Mouse (Mus musculus) intestine, postnatal 0 days (tissue): ENCODE data around the gene Fam221a. TPM values are rescaled to one million over a fixed set of nuclear protein-coding genes. Genes with fewer than 3 reads are reported as not detected.
"Not testable (repeated sequence)": the region's sequence is repeated elsewhere in the genome, so short reads cannot be mapped to it uniquely, and the experiment has no call there.

Source experiments
- ATAC-seq: fragments of 200-750 bp; cut with Nextera tagmentation; 2 replicates; pipeline ENCODE4 v1.8.0; 2017; ENCODE audit warnings: mild to moderate bottlenecking, moderate TSS enrichment, moderate library complexity
- H3K27ac ChIP-seq: fragments of 300-500 bp; sonication (generic); 2 replicates; pipeline ENCODE4 v1.5.1; 2014; ENCODE audit warnings: mild to moderate bottlenecking, low read depth, low read length, moderate library complexity
- H3K27me3 ChIP-seq: fragments of 300-500 bp; sonication (generic); replicated peaks from 2 replicates; pipeline ENCODE4 v1.6.1; 2014; ENCODE audit warnings: low read length, mixed read lengths; ENCODE audit not compliant: control insufficient read depth, insufficient read depth
- H3K36me3 ChIP-seq: fragments of 300-500 bp; sonication (generic); 2 replicates; pipeline ENCODE4 v1.6.1; 2014; ENCODE audit warnings: mild to moderate bottlenecking, moderate library complexity; ENCODE audit not compliant: control insufficient read depth, insufficient read depth
- H3K4me1 ChIP-seq: fragments of 300-500 bp; sonication (generic); replicated peaks from 2 replicates; pipeline ENCODE4 v1.6.1; 2014; ENCODE audit warnings: antibody characterized with exemption, low read length, mixed read lengths; ENCODE audit not compliant: control insufficient read depth, insufficient read depth
- H3K4me2 ChIP-seq: fragments of 300-500 bp; sonication (generic); replicated peaks from 2 replicates; pipeline ENCODE4 v1.6.1; 2014; ENCODE audit warnings: low read depth, mild to moderate bottlenecking, moderate library complexity
- H3K4me3 ChIP-seq: fragments of 300-500 bp; sonication (generic); 2 replicates; pipeline ENCODE4 v1.5.1; 2014; ENCODE audit warnings: low read depth, low read length
- H3K9ac ChIP-seq: fragments of 300-500 bp; sonication (generic); 2 replicates; pipeline ENCODE4 v1.6.1; 2014; ENCODE audit warnings: mild to moderate bottlenecking, low read depth, low read length
- H3K9me3 ChIP-seq: fragments of 300-500 bp; sonication (generic); 2 replicates; pipeline ENCODE4 v1.6.1; 2016; ENCODE audit warnings: mixed run types; ENCODE audit not compliant: control insufficient read depth
- CTCF ChIP-seq: sonication (generic); IDR thresholded peaks from 2 replicates; pipeline ENCODE4 v1.5.1; 2016; ENCODE audit warnings: low read depth, mild to moderate bottlenecking, control low read depth, antibody characterized with exemption, moderate library complexity
- WGBS: fragments of 180-500 bp; shearing (Covaris S2); extraction: QIAGEN DNeasy Blood & Tissue Kit; methylation state at CpG from one replicate; pipeline ENCODE4 v1.1.7; 2014; 5-methylcytosine and 5-hydroxymethylcytosine counted together
- polyA plus RNA-seq: library from polyadenylated mRNA; unstranded; fragments of >200 nt; fragmentation: Nextera tagmentation; extraction: Ambion mirVana; gene quantifications from 2 replicates; pipeline ENCODE4 v1.2.1, GENCODE M21; 2015

The Fam221a gene
- polyA plus RNA-seq, 1 experiment from 2014 or later = 3.2 TPM

DNA sequence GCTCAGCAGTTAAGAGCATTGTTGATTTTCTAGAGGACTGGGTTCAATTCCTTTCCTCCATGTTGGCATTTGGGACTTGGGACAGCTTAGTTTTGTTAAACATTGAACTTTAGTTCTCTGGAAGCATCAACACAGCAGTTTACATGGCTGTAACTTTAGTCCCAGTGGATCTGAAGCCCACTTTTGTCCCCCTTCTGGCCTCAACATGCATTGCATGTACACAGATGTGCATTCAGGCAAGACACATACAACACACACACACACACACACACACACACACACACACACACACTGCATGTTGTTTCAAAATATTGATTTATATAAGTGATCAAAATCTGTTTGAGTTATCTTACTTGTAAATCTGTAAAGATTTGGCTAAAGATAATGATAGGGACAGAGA is 29.9 kb downstream of the Fam221a start:
- no peak overlapping the region for H3K9ac ChIP-seq
- H3K4me3 ChIP-seq = no peak overlapping the region
- H3K4me2 ChIP-seq = no peak overlapping the region
- no peak overlapping the region for H3K27ac ChIP-seq
- no peak for ATAC-seq
- H3K27me3 ChIP-seq = no peaks in the 10 kb centered on the region
- no peaks in the 10 kb centered on the region for H3K4me1 ChIP-seq
- no peaks in the 10 kb centered on the region for H3K36me3 ChIP-seq
- peak; percentile 64 for TF ChIP-seq CTCF
- H3K9me3 ChIP-seq = no peaks in the 10 kb centered on the region

DNA sequence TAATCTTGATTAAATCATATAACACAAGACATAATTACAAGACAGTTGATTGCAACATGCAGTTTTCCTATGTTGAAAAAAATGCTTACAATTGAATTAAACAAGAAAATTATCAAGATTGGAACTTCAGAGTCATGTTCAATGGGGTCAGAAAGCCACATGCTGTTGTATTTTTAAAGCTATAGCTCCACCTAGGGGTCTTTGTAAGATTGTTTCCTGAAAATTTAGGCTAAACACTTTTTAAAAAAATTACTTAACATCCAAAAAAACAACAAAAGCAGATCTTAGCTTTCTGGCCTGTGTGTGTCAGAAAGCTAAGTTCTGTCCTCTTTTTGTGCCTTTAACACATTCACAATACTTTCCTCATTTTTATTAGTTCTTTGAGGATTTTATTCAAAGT is 30.8 kb downstream of the Fam221a start:
- no peaks in the 10 kb centered on the region for H3K4me1 ChIP-seq
- no peaks in the 10 kb centered on the region for H3K9me3 ChIP-seq
- peak; percentile 66 for TF ChIP-seq CTCF
- H3K4me2 ChIP-seq = no peak overlapping the region
- H3K36me3 ChIP-seq = no peaks in the 10 kb centered on the region
- H3K4me3 ChIP-seq = no peak overlapping the region
- ATAC-seq = no peak
- no peak overlapping the region for H3K9ac ChIP-seq
- H3K27ac ChIP-seq = no peak overlapping the region
- H3K27me3 ChIP-seq = no peaks in the 10 kb centered on the region

DNA sequence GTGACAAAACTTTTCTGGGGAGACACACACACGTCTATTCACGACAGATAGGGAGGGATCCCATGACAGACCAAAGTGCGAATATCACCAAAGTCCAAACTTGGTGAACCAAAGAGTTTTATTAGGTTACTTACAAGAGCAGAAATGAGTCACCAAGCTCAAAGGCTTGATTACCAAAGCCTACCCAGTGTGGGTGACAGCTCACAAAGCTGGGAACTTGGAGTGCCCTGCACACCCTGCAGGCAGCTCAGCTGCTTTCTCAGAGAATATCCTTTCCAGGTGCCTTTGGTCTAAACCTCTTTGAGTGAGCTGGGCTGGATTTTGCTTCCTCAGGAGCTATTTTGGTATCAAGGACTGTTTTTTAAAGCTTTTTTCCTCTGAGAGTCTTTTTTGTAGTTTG is 43.3 kb downstream of the Fam221a start:
- WGBS = 52% methylated on average over 3 of the region's 3 CpGs
- Histone ChIP-seq H3K27me3 (no peaks in the 10 kb centered on the region), H3K27ac (peak overlapping the region; percentile 10; the same call in 1 of the 2 replicates), H3K4me1 (no peaks in the 10 kb centered on the region), H3K9me3 (no peaks in the 10 kb centered on the region), H3K9ac (no peak overlapping the region), H3K4me3 (no peak overlapping the region), H3K36me3 (no peaks in the 10 kb centered on the region), H3K4me2 (no peak overlapping the region)
- no peak for TF ChIP-seq CTCF
- ATAC-seq = peak; percentile 94

DNA sequence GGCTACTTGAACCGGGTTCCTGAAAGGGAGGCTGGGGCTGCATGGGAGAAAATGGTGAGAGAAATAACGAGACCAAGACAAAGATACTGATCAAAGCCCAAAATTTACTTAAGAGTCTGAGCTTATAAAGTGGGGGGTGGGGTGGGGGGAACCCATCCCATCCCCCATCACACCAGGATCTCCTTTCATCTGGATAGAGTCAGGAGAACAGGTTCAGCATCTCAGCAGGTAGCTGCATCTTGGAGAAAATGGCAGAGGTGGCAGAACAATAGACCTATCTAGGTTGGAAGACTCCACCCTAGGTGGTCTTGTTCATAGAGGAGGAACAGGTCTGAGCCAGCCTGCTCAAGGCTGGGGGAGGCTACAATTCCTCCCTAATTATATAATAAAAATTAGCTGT is 45.4 kb downstream of the Fam221a start:
- not testable (repeated sequence) for H3K9ac ChIP-seq, H3K9me3 ChIP-seq, H3K4me1 ChIP-seq, ATAC-seq, H3K4me2 ChIP-seq, H3K27ac ChIP-seq, H3K36me3 ChIP-seq, H3K4me3 ChIP-seq, H3K27me3 ChIP-seq
- WGBS = 64% methylated on average over 2 of the region's 2 CpGs

DNA sequence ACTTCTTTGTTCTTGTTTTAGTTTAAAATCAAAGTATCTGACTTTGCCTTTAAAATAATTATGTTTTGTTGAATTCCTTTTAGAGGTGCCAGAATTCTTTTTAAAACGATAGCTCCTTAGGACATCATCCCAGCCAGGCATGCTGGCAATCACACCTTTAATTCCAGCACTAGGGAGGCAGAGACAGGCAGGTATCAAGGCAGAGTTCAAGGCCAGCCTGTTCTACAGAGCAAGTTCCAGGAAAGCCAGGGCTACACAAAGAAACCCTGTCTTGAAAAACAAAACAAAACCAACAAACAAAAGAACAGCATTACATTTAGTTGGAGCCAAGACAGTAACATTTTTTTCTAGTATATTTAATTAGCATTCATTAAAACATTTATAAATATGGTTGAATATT is 48.4 kb downstream of the Fam221a start:
- no peak for TF ChIP-seq CTCF
- no peaks in the 10 kb centered on the region for H3K36me3 ChIP-seq
- no peaks in the 10 kb centered on the region for H3K9me3 ChIP-seq
- no peak overlapping the region for H3K27ac ChIP-seq
- 73% methylated on average over 1 of the region's 1 CpGs for WGBS
- H3K9ac ChIP-seq = no peak overlapping the region
- no peak for ATAC-seq
- no peak overlapping the region for H3K4me3 ChIP-seq
- no peaks in the 10 kb centered on the region for H3K27me3 ChIP-seq
- no peak overlapping the region for H3K4me2 ChIP-seq
- H3K4me1 ChIP-seq = no peaks in the 10 kb centered on the region

DNA sequence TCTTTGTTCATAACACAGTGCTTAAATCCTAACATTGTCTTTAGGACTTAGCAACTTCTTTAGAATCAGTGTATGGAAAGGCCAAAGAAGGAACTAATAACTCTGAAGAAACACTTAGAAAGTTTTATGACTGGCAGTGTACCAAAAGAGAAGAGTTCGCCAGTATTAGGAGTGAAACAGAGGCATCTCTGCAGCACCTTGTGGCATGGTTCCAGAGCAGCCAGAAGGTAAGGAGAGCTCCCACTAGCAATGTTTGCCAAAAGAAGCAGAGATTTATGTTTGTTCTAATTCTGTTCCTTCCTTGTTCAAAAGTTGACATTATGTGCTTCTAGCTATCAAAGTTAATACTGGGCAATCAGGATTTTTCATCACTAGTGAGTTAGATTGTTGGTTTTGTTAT is 69.8 kb downstream of the Fam221a start:
- no peaks in the 10 kb centered on the region for H3K4me1 ChIP-seq
- no peak for ATAC-seq
- TF ChIP-seq CTCF = no peak
- H3K36me3 ChIP-seq = no peaks in the 10 kb centered on the region
- no peak overlapping the region for H3K27ac ChIP-seq
- 67% methylated on average over 1 of the region's 1 CpGs for WGBS
- H3K9ac ChIP-seq = no peak overlapping the region
- no peak overlapping the region for H3K4me2 ChIP-seq
- H3K9me3 ChIP-seq = no peaks in the 10 kb centered on the region
- no peaks in the 10 kb centered on the region for H3K27me3 ChIP-seq
- no peak overlapping the region for H3K4me3 ChIP-seq

Other genes starting within 250 kb of the Fam221a start
- gene Igf2bp3, start 152.8 kb upstream of the Fam221a start, polyA plus RNA-seq = 54.7 and 56.3 TPM in 2 replicates
- gene Tra2a, start 103.7 kb upstream of the Fam221a start, polyA plus RNA-seq = 30.2 and 30.5 TPM in 2 replicates
- gene Ccdc126, start 48.5 kb upstream of the Fam221a start, polyA plus RNA-seq = 7.7 and 9.2 TPM in 2 replicates
- gene Stk31, start 27.9 kb downstream of the Fam221a start, polyA plus RNA-seq = not detected in 2 replicates